Mouse (Mus musculus): Measurements from ENCODE around the gene Urah. TPM values are rescaled to one million over a fixed set of nuclear protein-coding genes. Genes with fewer than 3 reads are reported as not detected.

Urah gene
- total RNA-seq, 2 experiments from 2014 or later: 14.7 to 35.6 TPM

GRCm38 (mm10) chr7:140840750-140841735, 6.2 kb downstream of the Urah start:
- no peak for DNase-seq

DNA sequence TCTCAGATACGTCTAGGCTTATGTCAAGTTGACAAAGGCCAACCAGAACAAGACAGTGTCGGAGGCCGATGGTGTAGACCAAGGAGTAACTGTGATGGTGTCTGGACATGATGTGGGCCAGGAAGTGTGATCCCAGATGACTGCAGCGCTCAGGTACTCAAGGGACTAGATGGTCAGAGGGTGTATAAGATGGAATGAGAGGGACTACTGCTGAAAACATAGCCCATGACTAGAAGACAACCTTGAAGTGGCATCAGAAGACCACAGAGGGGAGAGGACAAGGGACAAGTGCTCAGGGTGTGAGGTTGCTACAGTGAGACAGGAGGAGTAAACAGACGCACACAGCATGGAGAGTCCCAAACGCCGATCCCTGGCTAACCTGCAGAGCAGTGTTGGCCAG, 9.0 kb downstream of the Urah start:
- DNase-seq: no peak

GRCm38 (mm10) chr7:140844905-140845665, 10.3 kb downstream of the Urah start, which contains the start of gene Scgb1c1:
Scgb1c1 (plus strand) TSS chr7:140845547.
- peak; percentile 96 for DNase-seq

GRCm38 (mm10) chr7:140845683-140846082, 10.9 kb downstream of the Urah start:
- no peak for DNase-seq

DNA sequence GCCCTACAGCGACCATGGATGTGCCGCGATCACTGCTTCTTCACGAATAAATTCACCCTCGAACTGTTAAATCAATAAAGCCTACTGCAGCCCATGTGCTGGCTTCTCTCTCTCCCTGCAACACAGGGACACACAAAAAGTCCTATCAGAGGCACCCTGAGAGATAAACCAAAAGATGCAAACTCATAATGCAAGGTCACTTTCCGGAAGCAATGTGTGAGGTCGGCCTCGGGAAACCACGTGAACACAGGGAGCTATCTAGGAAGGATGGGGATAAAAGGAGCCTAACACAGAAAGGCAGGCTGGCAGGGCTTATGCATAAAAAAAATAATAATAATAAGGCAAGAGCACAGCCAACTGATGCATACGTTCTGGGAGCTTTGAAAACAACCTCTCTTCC, 11.9 kb downstream of the Urah start:
- no peak for DNase-seq

- DNase-seq: peak; percentile 91
These were observed 13.2 kb downstream of the Urah start, which contains the start of gene Odf3 for GRCm38 (mm10) chr7:140847755-140848580. Odf3 (plus strand) TSS chr7:140847805.

- no peak for DNase-seq
These were observed 13.8 kb downstream of the Urah start for GRCm38 (mm10) chr7:140848591-140848990.

- DNase-seq: peak; percentile 39
These were observed 17.1 kb downstream of the Urah start for GRCm38 (mm10) chr7:140851916-140852315.

GRCm38 (mm10) chr7:140853386-140853785, 18.6 kb downstream of the Urah start:
- peak; percentile 67 for DNase-seq

DNA sequence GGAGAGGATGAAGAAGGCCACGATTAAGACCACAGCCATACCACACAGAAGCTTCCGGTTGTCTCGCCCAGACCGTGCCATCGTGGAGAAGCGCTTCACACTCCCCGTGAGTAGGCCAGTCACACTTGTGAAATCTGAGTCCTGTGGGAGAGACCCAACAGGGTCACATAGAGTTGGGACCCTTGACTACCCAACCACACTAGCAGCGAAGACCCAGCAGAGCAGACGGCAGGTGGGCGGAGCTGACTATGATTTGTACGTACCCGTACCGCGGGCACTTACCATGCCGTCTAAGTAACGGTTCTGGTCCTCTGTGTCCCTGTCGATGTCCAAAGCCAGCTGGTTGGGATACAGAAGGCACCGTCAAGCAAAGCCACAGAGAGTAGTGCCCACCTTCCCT, 19.7 kb downstream of the Urah start:
- no peak for DNase-seq

DNA sequence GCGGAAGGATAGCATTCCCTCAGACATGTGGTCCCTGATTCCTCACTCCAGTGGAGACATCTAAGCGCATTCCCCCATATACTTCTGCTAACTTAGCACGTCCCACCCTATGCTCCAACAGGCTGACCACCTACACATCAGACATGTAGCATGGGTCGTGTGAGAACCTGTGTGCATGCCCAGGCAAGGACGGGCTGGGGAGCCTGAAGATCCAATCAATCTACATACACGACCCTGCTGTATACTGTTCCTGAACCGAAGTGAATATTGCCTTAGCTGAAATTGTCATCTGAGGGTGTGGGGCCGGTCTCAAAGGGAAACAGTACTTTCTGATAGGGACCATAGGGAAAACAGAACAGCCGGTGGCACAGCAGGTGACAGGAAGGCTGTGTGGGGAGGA, 20.4 kb downstream of the Urah start:
- DNase-seq: no peak

DNA sequence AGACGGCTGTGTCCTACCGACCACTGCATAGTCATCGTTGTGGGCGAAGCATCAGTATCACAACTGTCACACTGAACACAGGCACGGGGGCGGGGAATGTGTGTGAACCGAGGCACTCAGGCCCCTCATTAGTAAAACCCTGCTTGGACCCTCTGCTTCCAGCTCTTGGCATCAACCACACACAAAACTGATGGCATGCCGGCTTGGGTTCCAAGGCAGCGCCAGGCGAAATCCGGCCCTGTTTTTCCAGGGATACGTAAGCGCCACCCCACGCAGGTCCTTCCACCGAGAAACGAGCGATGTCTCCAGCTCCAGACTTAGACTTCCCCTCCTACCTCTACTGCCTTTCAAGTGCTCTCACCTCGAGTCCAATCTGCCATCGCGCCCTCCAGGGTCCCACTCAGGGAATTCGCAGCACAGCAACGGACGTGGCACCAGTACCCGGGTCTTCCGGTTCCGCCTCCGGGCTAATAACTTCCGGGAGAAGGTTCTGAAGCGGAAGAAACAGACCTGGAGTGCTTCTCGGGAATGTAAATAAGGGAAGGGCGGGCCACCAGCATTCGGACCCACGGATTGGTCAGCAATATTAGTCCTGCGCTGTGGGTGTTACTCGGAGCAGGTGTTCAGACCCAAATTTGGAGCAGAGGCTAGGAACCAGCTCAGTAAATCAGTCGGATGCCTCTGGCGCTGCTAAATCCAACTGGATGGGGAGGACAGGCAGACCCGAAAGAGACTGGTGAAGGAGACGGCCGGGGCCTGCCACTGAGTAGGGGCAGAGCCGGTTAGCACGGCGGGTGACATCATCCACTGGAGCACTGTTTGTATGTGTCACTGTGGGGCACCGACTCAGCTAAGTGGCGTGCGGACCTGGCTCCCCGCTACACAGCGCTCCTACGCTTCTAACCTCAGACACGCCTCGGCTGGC, 21.3 kb downstream of the Urah start, which contains the start of gene Gm45785:
TSS of gene Gm45785 (minus strand) at position 472 of the 925 bp plus-strand sequence.
- peak; percentile 88 for DNase-seq

- DNase-seq: peak; percentile 94
These were observed 22.1 kb downstream of the Urah start, which contains the start of gene Ric8a for GRCm38 (mm10) chr7:140856785-140857549. Ric8a (plus strand) TSS chr7:140856957.

GRCm38 (mm10) chr7:140857550-140858505, 23.0 kb downstream of the Urah start, which contains the start of gene Bet1l:
Bet1l (minus strand) TSS chr7:140857577.
- no peak for DNase-seq

DNA sequence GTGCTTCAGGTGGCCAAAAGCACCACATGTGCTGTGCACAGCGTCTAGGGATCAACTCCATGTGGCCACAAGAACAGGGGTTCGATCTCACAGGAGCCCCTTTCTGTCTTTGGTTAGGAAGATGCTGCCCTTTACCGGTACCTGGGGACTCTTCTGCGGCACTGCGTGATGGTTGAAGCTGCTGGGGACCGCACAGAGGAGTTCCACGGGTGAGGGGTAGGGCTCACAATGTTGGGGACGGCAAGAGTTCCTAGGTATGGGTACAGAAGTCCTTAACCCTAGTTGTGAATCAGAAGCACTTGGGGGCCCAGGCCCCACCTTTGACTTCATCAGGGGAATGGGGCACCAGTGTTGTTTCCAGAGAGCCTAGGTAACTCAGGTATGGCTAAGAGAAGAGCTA, 23.9 kb downstream of the Urah start:
- no peak for DNase-seq

DNA sequence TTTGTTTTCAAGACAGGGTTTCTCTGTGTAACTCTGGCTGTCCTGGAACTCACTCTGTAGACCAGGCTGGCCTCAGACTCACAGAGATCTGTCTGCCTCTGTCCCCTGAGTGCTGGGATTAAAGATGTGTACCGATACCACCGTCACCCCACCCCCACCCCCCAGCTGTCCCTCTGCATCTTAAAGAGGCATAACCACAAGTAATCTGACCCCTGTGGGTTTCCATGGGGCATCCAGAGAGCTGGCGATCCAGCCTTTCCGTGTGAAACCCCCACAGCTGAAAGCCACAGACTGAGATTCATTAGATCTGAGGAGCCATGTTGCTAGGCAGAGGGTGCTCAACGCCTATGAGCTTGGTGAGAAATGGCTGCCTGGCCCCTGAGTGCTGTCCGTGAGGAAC, 25.2 kb downstream of the Urah start:
- DNase-seq: no peak

GRCm38 (mm10) chr7:140860728-140861127, 25.9 kb downstream of the Urah start:
- no peak for DNase-seq

DNA sequence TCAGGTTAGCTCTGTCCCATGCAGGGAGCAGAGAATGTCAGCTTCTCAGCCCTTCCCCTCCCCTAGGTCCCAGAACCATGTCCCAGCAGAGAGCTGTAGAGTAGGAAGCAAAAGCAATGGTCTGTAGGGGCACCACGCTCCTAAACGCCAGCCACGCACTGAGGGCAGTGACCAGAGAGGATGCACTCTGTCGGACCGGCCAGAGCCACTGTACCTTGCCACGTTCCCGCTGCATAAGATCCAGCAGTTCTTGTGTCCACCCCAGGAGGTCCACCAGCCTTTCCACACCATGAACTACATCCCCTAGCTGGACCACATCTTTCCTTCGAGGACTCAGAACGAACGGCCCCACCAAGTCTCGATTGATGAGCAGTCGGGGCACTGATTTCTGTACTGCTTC, 29.9 kb downstream of the Urah start:
- no peak for DNase-seq

GRCm38 (mm10) chr7:140874224-140874623, 39.4 kb downstream of the Urah start:
- DNase-seq: no peak
